Mouse (Mus musculus) macrophage (primary cell): ENCODE results near the gene Sh3pxd2a. TPM values are rescaled to one million over a fixed set of nuclear protein-coding genes. Genes with fewer than 3 reads are reported as not detected.

Experiments used
- H3K27ac ChIP-seq: fragments of 350-480 bp; formaldehyde crosslinking; 2 replicates; pipeline ENCODE4 v1.9.0; 2021
- H3K36me3 ChIP-seq: fragments of 350-480 bp; formaldehyde crosslinking; 2 replicates; pipeline ENCODE4 v1.9.0; 2021; ENCODE audit errors: inconsistent target
- H3K4me3 ChIP-seq: fragments of 350-480 bp; formaldehyde crosslinking; 2 replicates; pipeline ENCODE4 v1.9.0; 2021; ENCODE audit errors: inconsistent target
- H3K79me2 ChIP-seq: fragments of 350-480 bp; formaldehyde crosslinking; 2 replicates; pipeline ENCODE4 v1.9.0; 2021; ENCODE audit errors: inconsistent target
- WGBS: methylation state at CpG from one replicate; pipeline ENCODE4 v1.1.7; 2026; ENCODE audit warnings: inconsistent platforms; ENCODE audit not compliant: missing documents; 5-methylcytosine and 5-hydroxymethylcytosine counted together
- polyA plus RNA-seq: library from polyadenylated mRNA; stranded (reverse); fragments of 250-400 nt; gene quantifications from 3 replicates; pipeline ENCODE4 v1.2.4, GENCODE M21; 2018; ENCODE audit warnings: inconsistent platforms

Gene Sh3pxd2a
- polyA plus RNA-seq, 1 experiment from 2014 or later, result 8.0 TPM

- 91% methylated on average over 14 of the region's 14 CpGs for WGBS
- no peaks in the 10 kb centered on the region for H3K79me2 ChIP-seq
- H3K4me3 ChIP-seq, result no peak overlapping the region
- no peak overlapping the region for H3K27ac ChIP-seq
- no peaks in the 10 kb centered on the region for H3K36me3 ChIP-seq
Observed at GRCm38 (mm10) chr19:47315091-47315916, 148.9 kb downstream of the Sh3pxd2a start.

GRCm38 (mm10) chr19:47314076-47314941 lies 149.9 kb downstream of the Sh3pxd2a start:
- Histone ChIP-seq H3K27ac (no peak overlapping the region), H3K79me2 (no peaks in the 10 kb centered on the region), H3K36me3 (no peaks in the 10 kb centered on the region), H3K4me3 (no peak overlapping the region)
- WGBS, result 21% methylated on average over 34 of the region's 49 CpGs

DNA sequence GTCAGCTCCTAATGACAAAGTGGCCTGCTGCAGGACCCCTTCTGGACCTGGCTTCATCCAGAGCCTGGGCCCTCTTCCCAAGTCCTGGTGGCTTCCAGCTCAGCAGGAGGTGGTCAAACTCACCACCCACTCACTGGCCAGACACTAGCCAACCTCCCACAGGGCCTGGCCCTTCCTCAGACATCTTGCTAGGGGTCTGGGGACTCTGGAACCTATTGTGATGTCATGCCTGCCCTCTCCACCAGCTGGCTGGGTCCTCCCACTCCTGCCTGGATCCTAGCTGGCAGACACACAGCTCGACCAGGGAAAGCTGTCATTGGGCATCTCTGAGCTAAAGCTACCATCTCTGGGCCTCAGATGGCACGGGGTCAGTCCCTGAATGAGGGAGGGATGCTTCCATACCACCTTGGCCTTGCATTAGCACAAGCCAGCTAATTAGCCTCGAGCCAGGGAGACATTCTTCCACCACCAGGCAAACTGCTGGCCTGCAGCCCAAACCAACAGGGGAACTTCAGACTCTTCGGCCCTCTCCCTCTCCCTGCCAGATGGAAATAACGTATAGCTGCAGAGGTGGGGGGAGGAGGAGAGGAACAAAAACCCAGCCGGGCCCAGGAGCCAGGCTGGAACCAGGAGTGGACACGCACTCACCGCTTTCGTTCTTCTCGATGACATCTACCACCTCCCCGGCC lies 150.7 kb downstream of the Sh3pxd2a start:
- Histone ChIP-seq H3K79me2 (no peaks in the 10 kb centered on the region), H3K27ac (no peak overlapping the region), H3K36me3 (no peaks in the 10 kb centered on the region), H3K4me3 (no peak overlapping the region)
- 40% methylated on average over 11 of the region's 11 CpGs for WGBS

- 87% methylated on average over 4 of the region's 4 CpGs for WGBS
- no peak overlapping the region for H3K27ac ChIP-seq
Observed at GRCm38 (mm10) chr19:47311162-47311561, 153.0 kb downstream of the Sh3pxd2a start.

GRCm38 (mm10) chr19:47309824-47310223 lies 154.4 kb downstream of the Sh3pxd2a start:
- Histone ChIP-seq H3K79me2 (no peaks in the 10 kb centered on the region), H3K36me3 (no peaks in the 10 kb centered on the region), H3K27ac (no peak overlapping the region), H3K4me3 (no peak overlapping the region)
- WGBS, result 96% methylated on average over 12 of the region's 12 CpGs

More at GRCm38 (mm10) chr19:47311162-47311561, 153.0 kb downstream of the Sh3pxd2a start:
- H3K4me3 ChIP-seq, result no peak overlapping the region
- H3K36me3 ChIP-seq, result no peaks in the 10 kb centered on the region
- no peaks in the 10 kb centered on the region for H3K79me2 ChIP-seq

GRCm38 (mm10) chr19:47306917-47307315 lies 157.3 kb downstream of the Sh3pxd2a start:
- WGBS, result 91% methylated on average over 8 of the region's 8 CpGs
- H3K36me3 ChIP-seq, result no peaks in the 10 kb centered on the region
- no peak overlapping the region for H3K4me3 ChIP-seq
- H3K27ac ChIP-seq, result no peak overlapping the region
- H3K79me2 ChIP-seq, result no peaks in the 10 kb centered on the region

DNA sequence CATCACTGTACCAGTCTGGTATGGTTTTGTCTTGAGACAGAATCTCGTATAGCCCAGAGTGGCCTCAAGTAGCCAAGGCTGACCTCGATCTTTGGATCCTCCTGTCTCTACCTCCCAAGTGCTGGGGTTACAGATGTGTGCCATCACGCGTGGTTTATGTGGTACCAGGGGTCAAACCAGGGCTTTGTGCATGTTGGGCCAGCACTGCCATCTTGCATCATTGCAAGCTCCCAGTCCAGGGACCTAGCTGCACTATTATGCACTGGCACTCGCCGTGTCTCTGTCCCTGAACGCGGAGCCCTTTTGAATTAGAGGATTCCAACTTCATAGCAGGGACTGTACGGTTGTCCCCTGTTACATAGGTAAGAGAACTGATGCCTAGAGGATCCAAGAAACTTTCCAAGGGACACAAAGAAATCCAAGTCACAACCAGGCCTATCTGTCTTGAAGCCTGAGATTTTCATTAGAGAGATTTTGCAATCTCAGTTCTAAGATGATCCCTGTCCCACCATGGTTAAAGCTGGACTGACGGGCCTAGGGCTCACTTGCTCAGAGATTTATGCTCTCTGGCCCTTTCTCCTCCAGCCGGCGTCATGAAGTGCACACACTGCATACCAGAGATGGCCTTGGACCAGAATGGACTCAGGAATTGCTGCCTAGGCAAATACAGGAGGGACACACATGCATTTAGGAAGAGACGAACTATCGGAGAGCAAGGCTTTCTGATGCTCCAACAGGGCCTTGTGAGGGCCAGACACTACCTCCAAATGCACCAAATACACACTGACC lies 157.9 kb downstream of the Sh3pxd2a start:
- H3K36me3 ChIP-seq, result no peaks in the 10 kb centered on the region
- H3K4me3 ChIP-seq, result no peak overlapping the region
- H3K79me2 ChIP-seq, result no peaks in the 10 kb centered on the region
- no peak overlapping the region for H3K27ac ChIP-seq
- 97% methylated on average over 14 of the region's 14 CpGs for WGBS

- no peaks in the 10 kb centered on the region for H3K36me3 ChIP-seq
- H3K79me2 ChIP-seq, result no peaks in the 10 kb centered on the region
- no peak overlapping the region for H3K4me3 ChIP-seq
- WGBS, result 91% methylated on average over 9 of the region's 10 CpGs
- no peak overlapping the region for H3K27ac ChIP-seq
Observed at GRCm38 (mm10) chr19:47305401-47305800, 158.8 kb downstream of the Sh3pxd2a start.

DNA sequence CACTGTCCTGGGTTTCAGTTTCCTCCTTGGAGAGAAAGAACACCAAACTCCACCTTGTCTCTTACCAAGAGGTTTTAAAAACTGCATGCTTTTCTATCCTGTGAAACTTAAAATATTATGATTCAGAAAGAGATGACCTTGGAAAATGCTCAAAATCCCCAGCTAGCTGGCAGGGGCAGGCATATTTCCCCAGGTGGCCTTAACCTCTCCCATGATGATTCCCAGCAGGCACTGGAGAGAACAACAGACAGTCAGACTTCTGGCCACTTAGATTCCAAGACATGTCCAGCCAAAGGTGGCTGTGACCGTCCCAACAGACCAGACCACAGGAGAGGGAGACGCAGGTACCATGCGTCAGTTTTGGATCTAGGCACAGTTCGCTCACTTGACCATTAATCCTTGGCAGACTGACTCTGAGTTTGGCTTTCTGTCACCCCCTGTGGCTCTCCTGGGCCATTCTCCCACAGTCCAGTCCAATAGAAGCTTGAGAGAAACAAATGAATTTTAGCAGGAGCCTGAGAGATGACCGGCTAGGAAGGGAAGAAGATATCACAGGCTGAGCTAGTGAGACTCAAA lies 159.9 kb downstream of the Sh3pxd2a start:
- no peak overlapping the region for H3K27ac ChIP-seq
- H3K36me3 ChIP-seq, result no peaks in the 10 kb centered on the region
- no peak overlapping the region for H3K4me3 ChIP-seq
- WGBS, result 98% methylated on average over 5 of the region's 5 CpGs
- H3K79me2 ChIP-seq, result no peaks in the 10 kb centered on the region

DNA sequence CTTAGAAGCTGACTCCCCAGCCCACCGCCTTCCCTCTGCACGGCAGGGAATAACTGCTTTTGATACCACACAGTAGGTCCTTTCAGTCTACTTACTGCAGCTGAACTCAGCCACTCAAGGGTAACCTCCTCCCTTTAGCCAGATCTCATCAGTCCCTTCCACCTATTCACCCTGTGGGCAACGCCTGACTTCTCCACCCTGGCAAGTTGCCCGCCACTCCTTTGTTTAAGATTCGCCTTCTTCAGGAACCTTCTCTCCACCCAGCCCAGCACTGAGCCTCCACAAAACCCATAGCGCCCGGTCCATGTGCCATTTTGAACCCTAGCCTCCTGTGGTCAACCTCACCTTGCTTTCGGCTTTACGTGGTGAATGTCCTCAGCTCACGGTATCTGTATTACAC lies 161.1 kb downstream of the Sh3pxd2a start:
- Histone ChIP-seq H3K4me3 (no peak overlapping the region), H3K79me2 (no peaks in the 10 kb centered on the region), H3K36me3 (no peaks in the 10 kb centered on the region), H3K27ac (no peak overlapping the region)
- 91% methylated on average over 10 of the region's 10 CpGs for WGBS

DNA sequence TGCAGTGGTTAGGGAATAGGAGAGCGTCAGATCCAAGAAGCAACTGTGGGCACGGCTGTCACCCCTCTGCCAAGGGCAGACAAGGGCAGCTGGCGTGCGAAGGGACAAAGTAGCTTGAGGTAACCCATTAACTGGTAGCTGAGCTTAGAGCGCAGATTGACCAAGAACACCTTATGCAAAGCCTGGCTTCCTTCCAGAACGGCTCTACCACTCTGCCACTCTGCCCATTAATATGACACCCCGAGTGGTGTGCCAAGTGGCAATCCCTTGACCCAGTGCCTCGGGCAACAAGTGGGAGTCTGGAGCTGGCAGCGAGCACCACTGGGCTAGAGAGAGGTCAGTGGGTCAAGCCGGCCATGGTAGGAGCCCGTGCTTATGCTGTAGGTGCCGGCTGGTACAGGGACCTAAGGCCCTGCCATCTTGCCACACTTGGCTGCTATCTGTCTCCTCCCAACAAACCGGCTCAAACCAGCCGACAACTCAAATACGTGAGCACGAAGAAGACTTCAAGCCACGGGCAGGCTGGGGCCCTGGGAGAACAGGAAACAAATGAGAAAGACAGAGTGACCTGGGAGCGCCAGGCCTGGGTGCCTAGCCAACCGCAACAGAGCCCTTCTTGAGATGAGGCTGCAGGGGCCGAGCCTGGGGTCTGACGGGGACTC lies 161.9 kb downstream of the Sh3pxd2a start:
- H3K36me3 ChIP-seq, result no peaks in the 10 kb centered on the region
- no peaks in the 10 kb centered on the region for H3K79me2 ChIP-seq
- no peak overlapping the region for H3K27ac ChIP-seq
- no peak overlapping the region for H3K4me3 ChIP-seq
- WGBS, result 92% methylated on average over 21 of the region's 21 CpGs

- Histone ChIP-seq H3K36me3 (no peaks in the 10 kb centered on the region), H3K4me3 (no peak overlapping the region), H3K27ac (no peak overlapping the region), H3K79me2 (no peaks in the 10 kb centered on the region)
- 89% methylated on average over 19 of the region's 19 CpGs for WGBS
Observed at GRCm38 (mm10) chr19:47301303-47302190, 162.7 kb downstream of the Sh3pxd2a start.
